Mouse (Mus musculus): Measurements from ENCODE around the gene Wdtc1.

The Wdtc1 gene

DNA sequence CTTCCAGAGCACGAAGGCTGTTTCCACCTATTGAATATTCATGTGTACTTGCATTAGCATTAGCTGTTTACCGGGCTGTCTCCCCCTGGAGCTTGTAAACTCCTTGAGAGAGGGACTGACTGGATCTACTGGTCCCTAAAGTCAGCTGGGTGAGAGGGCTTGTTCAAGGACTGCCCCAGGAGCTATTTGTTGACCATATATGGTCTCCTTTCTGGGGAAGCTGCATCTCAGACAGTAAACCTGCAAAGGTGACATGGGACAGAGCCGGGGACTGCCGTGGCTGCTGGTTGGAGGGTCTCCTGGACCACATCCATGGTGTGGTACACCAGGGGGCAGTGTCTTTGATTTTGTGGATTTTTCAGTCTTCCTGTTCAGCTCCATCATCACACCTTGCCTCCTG is 70.6 kb downstream of the Wdtc1 start:
- no peak for DNase-seq (ENCODE audit: low spot score in 2 of 2)

GRCm38 (mm10) chr4:133281951-133282481 is 71.3 kb downstream of the Wdtc1 start:
- DNase-seq (ENCODE audit: low spot score in 2 of 2), result peak in 1 of 2 experiments; percentile 44

DNA sequence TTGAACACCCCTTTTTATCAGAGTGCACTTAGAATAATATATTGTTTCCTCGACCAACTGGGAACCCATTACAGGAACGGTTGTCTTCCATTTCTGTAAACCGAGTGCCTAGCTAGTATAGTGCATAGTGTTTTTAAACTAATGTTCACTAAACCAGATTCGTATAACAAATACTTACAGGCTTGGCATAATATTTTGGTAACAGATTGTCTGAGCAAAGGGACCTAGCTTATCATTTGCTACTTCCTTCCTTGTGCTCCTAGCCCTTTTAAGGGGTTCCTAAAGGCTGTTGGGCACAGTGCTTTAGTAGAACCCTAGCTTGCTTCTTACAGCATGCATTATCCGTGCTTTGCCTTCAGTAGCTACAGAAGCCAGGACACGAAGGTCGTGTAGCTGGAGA is 71.8 kb downstream of the Wdtc1 start:
- DNase-seq (ENCODE audit: low spot score in 2 of 2), result no peak

DNA sequence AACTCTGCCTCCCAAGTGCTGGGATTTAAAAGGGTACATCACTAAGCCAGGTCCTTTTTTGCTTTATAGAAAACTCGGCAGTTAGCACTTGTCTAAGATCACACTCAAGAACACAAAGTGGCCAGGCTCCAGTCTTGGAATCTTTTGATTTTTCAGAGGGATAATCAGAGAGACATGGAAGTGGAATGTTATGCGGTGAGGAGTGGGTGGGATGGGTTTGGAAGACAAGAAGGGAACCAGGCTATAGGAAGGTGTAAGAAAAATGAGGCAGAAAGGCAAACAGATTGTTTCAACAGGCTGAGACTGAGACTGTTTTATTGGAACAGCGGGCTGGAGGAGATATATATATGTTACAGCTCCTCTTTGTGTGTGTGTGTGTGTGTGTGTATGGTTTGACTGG is 74.8 kb downstream of the Wdtc1 start:
- no peak for DNase-seq (ENCODE audit: low spot score in 2 of 2)

DNA sequence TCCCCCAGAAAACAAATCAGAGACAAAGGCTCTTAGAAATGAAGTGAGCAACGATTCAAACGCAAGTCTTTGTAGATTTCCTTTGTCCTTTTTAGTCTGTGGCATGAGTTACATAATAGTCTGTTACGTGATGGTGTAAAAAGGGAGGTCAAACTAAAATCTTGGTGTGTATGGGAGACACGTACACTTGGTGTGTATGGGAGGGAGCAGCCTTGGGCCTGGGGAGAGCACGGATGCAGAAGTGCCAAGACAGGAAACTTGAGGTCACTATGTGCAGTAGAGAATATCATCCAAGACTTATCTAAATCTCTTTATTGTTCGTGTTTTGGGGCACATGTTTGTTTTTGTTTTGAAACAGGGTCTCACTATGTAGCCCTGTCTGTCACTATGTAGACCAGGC is 75.2 kb downstream of the Wdtc1 start:
- DNase-seq (ENCODE audit: low spot score in 2 of 2), result no peak

GRCm38 (mm10) chr4:133277104-133278026 is 75.9 kb downstream of the Wdtc1 start, which contains the start of gene Tmem222:
Tmem222 (minus strand) TSS chr4:133277792.
- DNase-seq (ENCODE audit: low spot score in 2 of 2), result peak; percentile 90 to 94

DNA sequence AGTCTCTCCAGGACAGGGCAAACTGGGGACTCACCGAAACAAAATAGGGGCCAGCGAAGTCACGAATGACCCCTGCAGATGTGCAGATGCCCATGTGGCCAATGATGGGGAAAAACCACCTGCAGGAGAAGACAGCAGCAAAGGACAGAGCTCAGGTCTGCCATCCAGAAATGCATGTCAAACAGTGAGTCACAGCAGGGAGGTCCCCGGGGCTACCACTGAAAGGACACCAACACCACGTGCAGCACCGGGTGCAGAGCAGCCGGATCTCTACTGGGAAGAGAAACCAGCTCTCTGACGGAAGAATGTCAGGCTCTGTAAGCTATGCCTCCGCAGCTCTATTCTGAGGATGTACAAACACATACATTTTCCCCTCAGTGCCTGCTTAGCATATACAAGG is 82.4 kb downstream of the Wdtc1 start:
- DNase-seq (ENCODE audit: low spot score in 2 of 2), result no peak

DNA sequence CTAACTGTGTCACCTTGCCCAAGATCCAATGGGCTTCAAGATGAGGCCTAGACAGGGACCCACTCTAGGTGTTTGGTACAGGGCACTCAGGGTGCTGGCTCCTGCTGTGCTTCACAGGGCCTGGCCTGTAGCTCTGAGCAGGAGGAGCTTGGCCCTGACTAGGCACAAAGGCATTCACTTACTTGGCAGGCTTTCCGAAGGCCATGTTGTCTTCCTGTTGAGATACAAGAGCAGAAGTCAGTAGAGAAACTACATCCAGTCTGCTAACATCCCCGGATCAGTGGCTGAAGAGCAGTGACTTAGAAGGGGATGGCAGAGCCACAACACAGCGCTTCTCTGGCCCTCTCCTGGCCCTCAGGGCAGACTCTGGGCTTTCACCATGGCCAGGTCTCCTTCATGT is 83.7 kb downstream of the Wdtc1 start:
- no peak for DNase-seq (ENCODE audit: low spot score in 2 of 2)

DNA sequence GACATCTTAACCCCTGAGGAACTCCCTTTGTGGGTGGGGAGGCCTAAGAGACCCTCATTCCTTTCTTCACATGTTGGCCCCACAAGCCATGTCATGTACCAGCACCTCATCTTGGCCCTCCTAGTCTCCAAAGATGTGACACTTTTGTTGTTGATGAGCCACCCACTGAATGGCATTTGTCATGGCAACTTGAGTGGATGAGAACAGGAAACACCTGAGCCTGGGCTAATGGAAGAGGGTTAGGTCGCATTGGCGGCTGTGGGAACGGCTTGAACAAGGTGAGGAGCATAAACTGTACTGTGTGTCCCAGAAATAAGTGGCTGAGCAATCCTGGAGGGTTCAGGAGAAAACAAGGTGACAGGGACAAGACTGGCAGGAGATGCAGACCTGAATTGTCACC is 84.3 kb downstream of the Wdtc1 start:
- DNase-seq (ENCODE audit: low spot score in 2 of 2), result no peak

- DNase-seq (ENCODE audit: low spot score in 2 of 2), result no peak
Measured at GRCm38 (mm10) chr4:133266248-133266880, 86.9 kb downstream of the Wdtc1 start.

DNA sequence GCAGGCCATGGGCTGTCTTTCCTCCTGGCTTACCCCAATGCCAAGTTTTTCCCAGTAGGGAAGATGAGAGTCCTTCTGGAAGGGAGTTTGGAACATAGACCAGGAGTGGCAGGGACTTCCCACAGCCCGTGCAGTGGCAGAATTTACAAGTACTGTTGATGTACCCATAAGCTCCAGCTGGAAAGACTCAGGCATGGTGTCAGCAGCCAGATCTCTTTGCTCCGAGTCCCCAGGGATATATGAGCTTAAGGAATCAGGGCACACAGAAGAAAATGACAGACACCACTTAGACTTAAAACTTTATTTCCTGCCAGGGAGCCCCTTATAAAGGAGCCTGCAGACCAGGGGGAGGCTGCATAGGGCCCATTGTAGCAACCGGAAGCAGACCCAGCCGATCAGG is 87.5 kb downstream of the Wdtc1 start:
- no peak for DNase-seq (ENCODE audit: low spot score in 2 of 2)

DNA sequence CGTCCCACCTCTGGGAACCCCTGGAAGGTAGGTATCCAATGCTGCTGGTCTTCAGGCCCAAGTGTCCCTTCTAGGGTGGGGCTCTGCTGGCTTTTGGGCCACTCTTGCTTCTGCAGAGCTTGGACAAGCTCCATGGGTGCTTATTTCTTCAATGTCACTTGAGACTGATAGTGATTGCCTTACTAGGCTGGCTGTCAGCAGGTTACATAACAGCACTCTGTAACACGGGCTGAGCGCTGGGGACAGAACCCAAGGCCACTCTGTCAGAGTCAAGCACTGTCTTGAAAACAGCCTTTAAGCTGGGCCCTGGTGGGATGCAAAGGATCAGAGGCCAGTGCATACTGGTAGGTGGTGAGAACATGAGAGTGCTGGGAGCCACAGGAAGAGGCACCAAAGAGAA is 88.0 kb downstream of the Wdtc1 start:
- DNase-seq (ENCODE audit: low spot score in 2 of 2), result no peak

DNA sequence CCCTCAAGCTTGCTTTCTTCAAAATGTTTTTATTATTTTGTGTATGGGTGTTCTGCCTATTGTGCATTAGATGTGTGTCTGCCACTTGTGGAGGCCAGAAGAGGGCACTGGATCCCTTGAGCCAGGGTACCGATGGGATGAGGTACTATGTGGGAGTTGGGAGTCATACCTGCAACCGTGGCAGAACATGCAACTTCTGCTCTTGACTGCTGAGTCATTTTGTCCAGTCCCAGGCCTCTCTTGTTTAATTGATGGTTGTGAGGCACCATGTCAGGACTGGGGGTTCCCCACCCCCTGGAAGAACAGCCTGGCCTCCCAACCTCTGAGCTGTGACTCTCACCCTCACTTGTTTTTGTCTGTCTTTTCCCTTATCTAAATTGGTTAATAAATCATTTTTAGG is 88.7 kb downstream of the Wdtc1 start:
- DNase-seq (ENCODE audit: low spot score in 2 of 2), result no peak

GRCm38 (mm10) chr4:133263756-133264155 is 89.5 kb downstream of the Wdtc1 start:
- DNase-seq (ENCODE audit: low spot score in 2 of 2), result no peak

GRCm38 (mm10) chr4:133262882-133263281 is 90.4 kb downstream of the Wdtc1 start, which contains the start of gene Sytl1:
Sytl1 (minus strand) TSS chr4:133263113.
- no peak for DNase-seq (ENCODE audit: low spot score in 2 of 2)

GRCm38 (mm10) chr4:133262375-133262765 is 90.9 kb downstream of the Wdtc1 start:
- no peak for DNase-seq (ENCODE audit: low spot score in 2 of 2)

DNA sequence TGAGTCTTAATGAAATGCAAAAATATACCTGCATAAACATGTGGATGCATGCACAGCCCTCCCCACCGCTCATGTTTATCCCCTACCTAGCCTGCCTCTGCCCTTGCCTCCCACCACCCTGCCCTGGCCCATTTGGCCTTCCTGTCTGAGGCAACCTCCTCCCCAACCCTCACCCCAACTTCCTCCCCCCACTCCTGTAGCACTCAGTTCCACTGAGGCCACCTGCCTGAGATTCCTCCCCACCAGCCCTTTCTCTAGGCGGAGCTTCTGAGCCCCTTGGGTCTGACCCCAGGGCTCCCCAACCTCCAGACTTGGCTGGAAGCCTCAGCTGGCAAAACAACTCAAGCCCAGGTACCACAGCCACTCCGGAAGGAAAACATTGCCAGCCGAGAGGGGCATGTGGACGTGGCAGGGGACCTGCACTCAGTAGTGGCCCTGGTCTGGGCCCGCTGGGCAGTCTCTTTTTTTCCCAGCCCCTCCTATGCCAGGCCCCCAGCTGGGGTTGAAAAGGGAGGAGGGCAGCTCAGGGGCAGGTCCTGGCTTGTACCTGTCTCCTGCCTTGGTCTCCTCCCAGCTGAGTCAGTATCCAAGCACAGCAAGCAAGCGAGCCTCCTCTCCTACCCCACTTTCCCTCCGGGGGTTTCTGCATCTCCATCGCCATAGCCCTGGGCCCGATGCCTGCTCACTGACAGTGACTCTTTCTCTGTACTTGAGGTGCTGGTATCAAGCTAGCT is 91.5 kb downstream of the Wdtc1 start:
- DNase-seq (ENCODE audit: low spot score in 2 of 2), result no peak

GRCm38 (mm10) chr4:133257798-133258408 is 95.4 kb downstream of the Wdtc1 start:
- no peak for DNase-seq (ENCODE audit: low spot score in 2 of 2)

- DNase-seq (ENCODE audit: low spot score in 2 of 2), result no peak
Measured at GRCm38 (mm10) chr4:133257230-133257629, 96.1 kb downstream of the Wdtc1 start.

- no peak for DNase-seq (ENCODE audit: low spot score in 2 of 2)
Measured at GRCm38 (mm10) chr4:133256820-133257219, 96.5 kb downstream of the Wdtc1 start.

DNA sequence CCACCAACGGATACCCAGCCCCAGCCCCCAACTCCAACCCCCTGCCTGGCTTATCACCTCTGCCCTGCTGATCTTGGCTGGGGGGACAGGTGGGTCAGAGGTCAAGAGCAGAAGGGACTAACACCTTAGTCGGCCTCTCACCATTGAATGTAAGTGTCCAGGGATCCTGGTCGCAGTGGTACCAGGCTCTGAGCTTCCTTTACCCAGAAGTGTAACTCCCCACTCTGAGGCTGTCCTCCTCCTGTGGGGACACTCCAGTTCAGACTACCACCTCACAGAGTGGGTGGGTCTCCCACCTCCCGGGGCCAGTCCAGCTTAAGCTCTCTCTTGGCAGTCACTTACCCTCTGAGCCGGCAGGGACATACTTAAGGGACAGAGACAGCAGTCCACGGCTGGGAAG is 97.9 kb downstream of the Wdtc1 start:
- DNase-seq (ENCODE audit: low spot score in 2 of 2), result no peak

- DNase-seq (ENCODE audit: low spot score in 2 of 2), result no peak
Measured at GRCm38 (mm10) chr4:133253412-133253811, 99.9 kb downstream of the Wdtc1 start.
